Mouse (Mus musculus) small intestine, adult 2 months (tissue): Measurements from ENCODE around the gene Ubac2.

ENCODE experiments used
- CTCF ChIP-seq: fragments of 200-500 bp; IDR thresholded peaks from 2 replicates; pipeline ENCODE4 v1.5.1; 2012; ENCODE audit warnings: low read depth, mild to moderate bottlenecking, control low read depth, inconsistent platforms, low read length, moderate library complexity, mixed read lengths; ENCODE audit not compliant: insufficient replicate concordance, insufficient read length; ENCODE audit errors: extremely low read depth
- POLR2A ChIP-seq: fragments of 200-500 bp; IDR thresholded peaks from 2 replicates; pipeline ENCODE4 v1.6.1; 2012; ENCODE audit warnings: low read depth, mild to moderate bottlenecking, control low read depth, inconsistent platforms, low read length, moderate library complexity

DNA sequence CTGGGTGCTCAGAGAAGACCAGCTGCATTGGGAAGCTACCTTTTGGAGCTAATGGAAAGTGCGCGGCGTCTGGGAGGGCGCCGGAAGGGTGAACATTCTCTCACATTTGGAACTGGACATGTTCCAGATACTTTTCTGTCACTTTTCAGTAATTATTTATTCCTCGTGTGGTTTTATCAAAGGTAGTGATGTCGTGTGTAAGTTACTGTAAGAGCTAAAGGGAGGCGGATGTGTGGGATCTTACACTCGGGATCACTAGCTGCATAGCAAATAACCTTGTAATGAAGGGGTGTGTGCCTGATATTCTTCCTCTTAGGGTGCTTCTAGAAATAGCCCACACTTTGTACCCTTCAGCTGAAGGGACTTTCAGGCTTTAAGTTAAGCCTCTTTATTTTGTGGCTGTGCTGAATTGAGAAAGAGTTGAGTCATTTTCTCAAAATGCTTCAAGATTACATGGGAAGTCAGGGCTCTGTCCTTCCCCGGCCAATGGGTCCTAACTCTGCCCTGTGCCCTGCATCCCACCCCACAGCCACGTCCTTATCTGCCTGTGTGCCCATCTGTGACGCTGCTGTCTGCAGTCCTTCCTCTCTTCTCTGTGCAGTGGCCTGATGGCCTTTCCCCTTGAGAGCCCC, 83.2 kb downstream of the Ubac2 start:
- TF ChIP-seq CTCF (no peak), POLR2A (no peak)
